Mouse (Mus musculus) kidney, postnatal 25 days (tissue): ENCODE data around the gene Gm20388.

ENCODE experiments used
- DNase-seq, 2 experiments: peaks; one replicate each; pipeline ENCODE4 v3.0.0; 2021; ENCODE audit warnings: mixed read lengths in 2 of 2

The Gm20388 gene

GRCm38 (mm10) chr8:121200069-121200468 lies 1289.4 kb downstream of the Gm20388 start:
- DNase-seq, result no peak

GRCm38 (mm10) chr8:121200979-121201378 lies 1290.3 kb downstream of the Gm20388 start:
- DNase-seq, result peak; percentile 30 to 58

- no peak for DNase-seq
These were observed 1291.0 kb downstream of the Gm20388 start for GRCm38 (mm10) chr8:121201651-121202050.

- no peak for DNase-seq
These were observed 1293.2 kb downstream of the Gm20388 start for GRCm38 (mm10) chr8:121203612-121204376.

GRCm38 (mm10) chr8:121207171-121207570 lies 1296.5 kb downstream of the Gm20388 start:
- peak; percentile 17 to 51 for DNase-seq

- DNase-seq, result no peak
These were observed 1300.0 kb downstream of the Gm20388 start for GRCm38 (mm10) chr8:121210627-121211026.

GRCm38 (mm10) chr8:121213236-121213635 lies 1302.6 kb downstream of the Gm20388 start:
- no peak for DNase-seq

- DNase-seq, result no peak
These were observed 1303.0 kb downstream of the Gm20388 start for GRCm38 (mm10) chr8:121213651-121214050.

GRCm38 (mm10) chr8:121214975-121215374 lies 1304.3 kb downstream of the Gm20388 start:
- no peak for DNase-seq

GRCm38 (mm10) chr8:121216441-121216949 lies 1305.9 kb downstream of the Gm20388 start:
- no peak for DNase-seq

- peak in 1 of 2 experiments; percentile 49 for DNase-seq
These were observed 1307.8 kb downstream of the Gm20388 start for GRCm38 (mm10) chr8:121218486-121218885.

- no peak for DNase-seq
These were observed 1309.7 kb downstream of the Gm20388 start for GRCm38 (mm10) chr8:121220103-121220899.

GRCm38 (mm10) chr8:121224709-121225108 lies 1314.1 kb downstream of the Gm20388 start:
- no peak for DNase-seq

- DNase-seq, result no peak
These were observed 1317.1 kb downstream of the Gm20388 start for GRCm38 (mm10) chr8:121227756-121228155.

- peak in 1 of 2 experiments; percentile 50 for DNase-seq
These were observed 1318.3 kb downstream of the Gm20388 start for GRCm38 (mm10) chr8:121228892-121229291.

GRCm38 (mm10) chr8:121229550-121229949 lies 1318.9 kb downstream of the Gm20388 start:
- no peak for DNase-seq

- DNase-seq, result no peak
These were observed 1322.6 kb downstream of the Gm20388 start for GRCm38 (mm10) chr8:121233196-121233595.

GRCm38 (mm10) chr8:121234915-121235314 lies 1324.3 kb downstream of the Gm20388 start:
- peak in 1 of 2 experiments; percentile 40 for DNase-seq

- no peak for DNase-seq
These were observed 1329.0 kb downstream of the Gm20388 start for GRCm38 (mm10) chr8:121239640-121240039.

- peak; percentile 72 to 82 for DNase-seq
These were observed 1331.3 kb downstream of the Gm20388 start for GRCm38 (mm10) chr8:121241761-121242552.

- no peak for DNase-seq
These were observed 1332.0 kb downstream of the Gm20388 start for GRCm38 (mm10) chr8:121242671-121243070.

GRCm38 (mm10) chr8:121248823-121249222 lies 1338.2 kb downstream of the Gm20388 start:
- peak; percentile 38 to 80 for DNase-seq

GRCm38 (mm10) chr8:121249433-121249832 lies 1338.8 kb downstream of the Gm20388 start:
- DNase-seq, result no peak
